Mouse (Mus musculus) megakaryocyte, embryonic 14.5 days (primary cell): ENCODE data around the gene Pigb. TPM values are rescaled to one million over a fixed set of nuclear protein-coding genes. Genes with fewer than 3 reads are reported as not detected.

ENCODE experiments used
- H3K27me3 ChIP-seq: replicated peaks from 2 replicates; pipeline ENCODE3; 2012; ENCODE audit warnings: inconsistent platforms
- H3K36me3 ChIP-seq: replicated peaks from 2 replicates; pipeline ENCODE3; 2012; ENCODE audit warnings: low read length, inconsistent platforms, mixed read lengths
- H3K4me1 ChIP-seq: 2 replicates; pipeline ENCODE4 v1.6.1; 2012; ENCODE audit warnings: inconsistent platforms
- H3K4me3 ChIP-seq: replicated peaks from 2 replicates; pipeline ENCODE3; 2012; ENCODE audit warnings: moderate library complexity, mild to moderate bottlenecking, inconsistent platforms
- H3K9me3 ChIP-seq: 2 replicates; pipeline ENCODE4 v1.6.1; 2012; ENCODE audit warnings: inconsistent platforms
- FLI1 ChIP-seq: IDR thresholded peaks from 2 replicates; pipeline ENCODE4 v1.6.1; 2012; ENCODE audit warnings: low read length, inconsistent platforms, mixed read lengths
- GATA1 ChIP-seq: IDR thresholded peaks from 3 replicates; pipeline ENCODE4 v1.6.1; 2012; ENCODE audit warnings: mixed read lengths, low read length, inconsistent platforms, borderline replicate concordance
- polyA plus RNA-seq: library from polyadenylated mRNA; stranded (reverse); fragments of >175 nt; gene quantifications from 2 replicates; pipeline ENCODE4 v1.2.3, GENCODE M21; 2012; ENCODE audit warnings: low replicate concordance; ENCODE audit not compliant: insufficient read depth

Gene Pigb
- polyA plus RNA-seq, 1 experiment: 0.79 TPM

DNA sequence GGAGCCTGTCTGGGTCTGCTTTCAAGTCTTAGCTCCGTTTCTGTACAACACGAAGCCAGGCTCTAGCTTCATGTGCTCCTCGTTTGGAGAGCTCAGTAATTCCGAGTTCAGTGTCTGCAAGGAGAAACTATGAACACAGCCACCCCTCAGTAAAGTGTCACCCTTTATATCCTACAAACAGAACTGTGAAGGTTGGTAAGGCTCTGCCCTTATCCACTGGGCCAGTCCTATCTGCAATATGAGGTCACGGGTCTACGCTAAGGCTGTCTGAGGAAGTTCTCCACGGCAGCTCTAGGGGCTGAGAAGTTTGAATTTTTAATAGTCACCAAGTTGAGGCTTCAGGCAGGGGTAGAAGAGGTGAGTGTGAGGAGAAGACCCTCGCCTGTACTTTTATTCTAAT, 32.2 kb upstream of the Pigb start:
- H3K36me3 ChIP-seq: peaks cover 47% of the 10 kb centered on the region
- no peaks in the 10 kb centered on the region for H3K27me3 ChIP-seq
- peak overlapping the region; percentile 82 for H3K4me3 ChIP-seq

DNA sequence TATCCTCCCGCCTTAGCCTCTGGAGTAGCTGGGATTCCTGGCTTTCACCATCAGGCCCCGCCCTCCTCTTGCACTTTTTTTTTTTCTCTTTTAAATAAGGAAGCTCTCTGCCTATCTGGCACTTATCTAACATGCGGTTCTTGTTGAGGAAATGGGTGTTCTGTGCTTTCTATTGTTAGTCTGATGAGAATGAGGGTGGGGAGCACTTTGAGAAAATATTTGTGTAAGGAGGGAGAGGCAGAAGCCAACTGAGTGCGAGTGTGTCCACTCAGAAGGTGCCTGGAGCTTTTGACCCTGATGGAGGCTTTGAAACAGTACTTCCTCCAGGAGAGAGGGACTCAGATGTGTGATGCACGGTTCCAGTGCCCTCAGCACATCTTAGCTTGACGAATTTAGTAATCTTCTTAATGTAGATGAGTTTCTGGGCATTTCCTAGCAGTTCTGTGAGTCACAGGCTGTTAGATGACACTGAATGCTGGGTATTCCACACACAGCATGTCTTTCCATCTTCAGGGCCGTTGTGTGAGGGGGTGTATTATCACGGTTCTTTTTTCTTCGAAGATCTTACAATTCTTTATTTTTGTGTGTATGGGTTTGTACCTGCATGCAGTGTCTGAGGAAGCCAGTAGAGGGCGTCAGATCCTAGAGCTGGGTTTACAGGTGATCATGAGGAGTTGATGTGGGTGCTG, 30.9 kb upstream of the Pigb start:
- peaks cover 39% of the 10 kb centered on the region for H3K36me3 ChIP-seq
- no peaks in the 10 kb centered on the region for H3K27me3 ChIP-seq
- TF ChIP-seq FLI1 (no peak), GATA1 (no peak)
- no peaks in the 10 kb centered on the region for H3K9me3 ChIP-seq
- H3K4me1 ChIP-seq: peaks cover 82% of the 10 kb centered on the region
- peak overlapping the region; percentile 84 for H3K4me3 ChIP-seq

More for the DNA sequence above, 32.2 kb upstream of the Pigb start:
- Histone ChIP-seq H3K4me1 (peaks cover 80% of the 10 kb centered on the region), H3K9me3 (no peaks in the 10 kb centered on the region)
- no peak for TF ChIP-seq FLI1
- no peak for TF ChIP-seq GATA1

DNA sequence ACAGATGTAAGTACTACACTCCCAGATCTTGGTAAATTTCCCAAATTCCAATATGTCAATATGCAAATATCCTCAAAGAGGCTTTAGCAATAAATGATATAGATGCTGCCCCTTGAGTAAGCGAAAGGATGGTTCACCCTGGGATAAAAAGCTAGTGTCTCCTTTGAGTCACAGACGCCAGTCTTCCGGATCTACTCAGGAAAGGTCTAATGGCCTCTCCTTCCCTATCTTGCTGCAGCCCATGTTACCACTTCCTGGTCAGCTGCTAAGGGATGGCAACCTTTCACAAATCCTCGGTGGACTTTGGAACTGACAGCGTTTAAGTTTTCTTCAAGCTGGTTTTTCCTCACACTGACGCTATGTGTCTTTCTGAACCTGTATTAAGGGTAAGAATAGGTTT, 28.5 kb upstream of the Pigb start:
- H3K9me3 ChIP-seq: no peaks in the 10 kb centered on the region
- peaks cover 92% of the 10 kb centered on the region for H3K4me1 ChIP-seq
- TF ChIP-seq FLI1 (0 out of 2 replicates have a peak, but pooled peaks have one; percentile 28), GATA1 (peak; percentile 80; the same call in 1 of the 3 replicates)
- peak overlapping the region; percentile 89 for H3K4me3 ChIP-seq
- H3K36me3 ChIP-seq: peaks cover 43% of the 10 kb centered on the region
- H3K27me3 ChIP-seq: no peaks in the 10 kb centered on the region

DNA sequence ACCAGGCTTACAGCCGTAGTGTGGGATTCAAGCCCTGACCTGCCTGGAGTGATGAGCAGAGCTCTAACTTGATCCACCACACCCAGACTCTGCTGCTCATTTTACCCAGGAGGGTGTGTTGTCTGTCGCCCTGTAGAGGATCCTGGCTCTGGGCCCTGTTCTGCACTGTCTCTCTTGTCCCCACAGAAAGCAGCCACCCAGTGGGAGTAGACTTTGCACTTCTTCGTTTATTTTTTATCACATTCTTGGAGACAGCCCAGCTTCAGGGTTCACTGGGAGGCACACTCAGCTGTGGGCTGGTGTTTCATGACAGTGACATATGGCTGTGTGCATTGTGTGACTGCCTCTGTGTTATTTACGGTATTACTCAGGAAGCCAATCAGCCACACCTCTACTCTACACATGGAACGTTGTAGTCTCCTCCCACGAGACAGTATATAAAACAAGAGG, 28.1 kb upstream of the Pigb start:
- H3K36me3 ChIP-seq: peaks cover 47% of the 10 kb centered on the region
- H3K27me3 ChIP-seq: no peaks in the 10 kb centered on the region
- TF ChIP-seq FLI1: no peak
- no peak for TF ChIP-seq GATA1

DNA sequence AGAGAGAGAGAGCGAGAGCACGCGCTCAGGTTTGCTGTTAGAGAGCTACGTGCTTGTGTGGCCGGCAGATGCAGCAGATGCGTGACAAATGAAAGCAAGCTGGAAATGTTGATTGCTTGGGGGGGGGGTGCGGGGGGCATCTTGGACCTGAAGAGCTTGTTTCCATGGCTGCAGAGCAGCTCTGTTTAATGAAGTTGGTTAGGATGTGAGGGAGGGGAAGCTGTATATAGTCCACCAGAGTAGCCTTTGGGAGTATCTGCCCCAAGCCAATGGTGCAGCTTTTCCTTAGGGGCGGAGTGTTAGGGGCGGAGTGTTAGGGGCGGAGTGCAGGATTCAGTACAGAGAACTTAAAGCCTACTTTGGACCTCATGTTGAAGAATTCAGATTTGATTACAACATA, 26.9 kb upstream of the Pigb start:
- no peak for TF ChIP-seq FLI1
- no peak for TF ChIP-seq GATA1
- H3K4me3 ChIP-seq: peak overlapping the region; percentile 71
- H3K36me3 ChIP-seq: peaks cover 44% of the 10 kb centered on the region
- peaks cover 81% of the 10 kb centered on the region for H3K4me1 ChIP-seq
- no peaks in the 10 kb centered on the region for H3K9me3 ChIP-seq
- no peaks in the 10 kb centered on the region for H3K27me3 ChIP-seq

More for the DNA sequence above, 28.1 kb upstream of the Pigb start:
- Histone ChIP-seq H3K4me1 (peaks cover 92% of the 10 kb centered on the region), H3K4me3 (peak overlapping the region; percentile 89), H3K9me3 (no peaks in the 10 kb centered on the region)

- TF ChIP-seq GATA1 (no peak), FLI1 (no peak)
- H3K4me3 ChIP-seq: no peak overlapping the region
Measured at GRCm38 (mm10) chr9:73063621-73064290, 23.6 kb upstream of the Pigb start.

DNA sequence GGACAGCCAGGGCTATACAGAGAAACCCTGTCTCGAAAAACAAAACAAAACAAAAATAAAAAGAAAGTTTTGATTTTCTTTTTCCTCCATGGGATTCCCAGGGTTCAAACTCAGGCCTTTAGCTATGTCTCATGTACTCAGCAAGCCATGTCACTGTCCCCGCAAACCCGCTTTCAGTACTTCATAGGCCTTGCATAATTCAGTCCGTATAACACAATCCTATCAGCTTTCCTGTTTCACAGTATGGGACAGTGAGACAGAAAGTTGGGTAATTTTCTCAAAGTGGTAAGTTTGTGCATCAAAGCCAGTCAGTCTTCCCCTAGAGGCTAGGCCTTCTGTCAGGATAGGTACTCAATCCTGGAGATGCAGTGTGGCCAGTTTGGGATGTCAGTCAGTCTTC, 19.0 kb upstream of the Pigb start:
- Histone ChIP-seq H3K27me3 (no peaks in the 10 kb centered on the region), H3K4me1 (peaks cover 66% of the 10 kb centered on the region), H3K4me3 (no peak overlapping the region), H3K36me3 (peaks cover 77% of the 10 kb centered on the region), H3K9me3 (no peaks in the 10 kb centered on the region)
- TF ChIP-seq GATA1 (no peak), FLI1 (no peak)

More at GRCm38 (mm10) chr9:73063621-73064290, 23.6 kb upstream of the Pigb start:
- no peaks in the 10 kb centered on the region for H3K9me3 ChIP-seq
- H3K27me3 ChIP-seq: no peaks in the 10 kb centered on the region
- H3K4me1 ChIP-seq: peaks cover 79% of the 10 kb centered on the region
- peaks cover 59% of the 10 kb centered on the region for H3K36me3 ChIP-seq

DNA sequence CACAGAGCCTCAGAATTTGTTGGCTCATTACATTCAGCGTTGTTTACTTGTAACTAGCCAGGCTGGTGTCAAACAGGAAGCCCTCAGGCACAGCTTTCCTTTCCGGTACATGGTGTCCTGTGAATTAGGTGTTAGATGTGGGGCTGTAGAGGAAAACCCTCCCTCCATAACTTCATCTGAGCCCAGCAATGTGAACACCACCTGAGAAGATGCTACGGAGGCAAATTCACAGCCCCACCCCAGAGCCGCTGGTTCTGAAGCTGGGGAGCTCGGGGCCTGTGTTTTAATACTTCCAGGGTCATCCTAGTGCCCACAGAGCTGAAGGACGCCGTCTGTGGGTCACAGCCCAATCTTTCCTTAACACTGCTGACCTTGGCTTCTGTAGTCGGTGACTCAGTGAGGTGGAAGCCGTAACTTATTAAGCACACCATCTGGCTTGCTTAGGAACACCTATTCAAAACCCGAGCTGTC, 15.3 kb upstream of the Pigb start:
- H3K4me3 ChIP-seq: no peak overlapping the region
- H3K4me1 ChIP-seq: peaks cover 76% of the 10 kb centered on the region
- TF ChIP-seq FLI1: no peak
- no peak for TF ChIP-seq GATA1

DNA sequence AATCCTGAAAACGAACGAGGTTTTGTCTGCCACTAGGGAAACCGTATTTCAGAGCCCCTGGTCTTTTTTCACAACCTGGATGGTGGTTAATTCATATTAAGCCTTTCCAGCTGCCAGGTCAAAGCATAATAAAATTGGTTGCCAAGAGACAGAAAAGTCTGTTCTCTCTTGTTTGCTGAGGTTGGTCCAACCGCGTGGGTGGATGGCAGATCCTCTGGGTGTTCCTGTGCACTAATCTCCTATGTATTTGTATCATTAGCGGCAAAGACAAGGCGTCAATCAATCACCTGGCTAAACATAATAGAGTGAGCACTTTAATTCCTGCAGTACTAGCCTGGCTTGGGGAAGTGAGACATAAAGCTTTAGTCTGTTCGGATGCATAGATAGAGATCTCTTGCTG, 10.4 kb upstream of the Pigb start:
- no peak for TF ChIP-seq FLI1
- TF ChIP-seq GATA1: no peak
- Histone ChIP-seq H3K4me1 (peaks cover 90% of the 10 kb centered on the region), H3K9me3 (no peaks in the 10 kb centered on the region)

More for the DNA sequence above, 15.3 kb upstream of the Pigb start:
- H3K27me3 ChIP-seq: no peaks in the 10 kb centered on the region
- peaks cover 84% of the 10 kb centered on the region for H3K36me3 ChIP-seq
- no peaks in the 10 kb centered on the region for H3K9me3 ChIP-seq

GRCm38 (mm10) chr9:73049833-73050232, 9.7 kb upstream of the Pigb start:
- Histone ChIP-seq H3K9me3 (no peaks in the 10 kb centered on the region), H3K4me1 (peaks cover 90% of the 10 kb centered on the region), H3K4me3 (no peak overlapping the region), H3K36me3 (peaks cover 60% of the 10 kb centered on the region), H3K27me3 (no peaks in the 10 kb centered on the region)
- TF ChIP-seq FLI1 (no peak), GATA1 (no peak)

More for the DNA sequence above, 10.4 kb upstream of the Pigb start:
- Histone ChIP-seq H3K27me3 (no peaks in the 10 kb centered on the region), H3K4me3 (no peak overlapping the region), H3K36me3 (peaks cover 68% of the 10 kb centered on the region)
